ENCODE assay signal across 12 mouse cellular contexts in genomic region chr19:44897521-44897920, GRCm38 (mm10).
"Had no signal": no experiment of that assay in that cellular context is flagged by ENCODE, and none has a peak within 500 bp of the region (broad histone marks: within the 10 kb centered on the region; RNA-seq: fewer than 3 reads in every experiment).

No protein-coding gene starts in this region.

- DNase-seq: kidney, adult 18-20 months; kidney, adult 9 months; kidney, postnatal 14 days; kidney, postnatal 4 days; layer of hippocampus, adult 9-11 months; liver; lung, adult 18-20 months; lung, postnatal 10 days; lung, postnatal 36 days; thymus, adult 2 months; thymus, postnatal 14 days; thymus, postnatal 4 days had no signal
